Mouse (Mus musculus): ENCODE data around the gene Gm21905. TPM values are rescaled to one million over a fixed set of nuclear protein-coding genes. Genes with fewer than 3 reads are reported as not detected.

Gm21905 gene
- polyA plus RNA-seq, 1 experiment from 2014 or later: not detected

GRCm38 (mm10) chr5:67944074-67944785 lies 2.0 kb downstream of the Gm21905 start:
- H3K27ac ChIP-seq (ENCODE audit: low read depth, low read length): no peak overlapping the region
- no peaks in the 10 kb centered on the region for H3K27me3 ChIP-seq (ENCODE audit: control insufficient read depth, insufficient read depth, low read length)
- no peak overlapping the region for H3K4me3 ChIP-seq (ENCODE audit: low read length)
- 83% methylated on average over 1 of the region's 1 CpGs for WGBS
- no peaks in the 10 kb centered on the region for H3K4me1 ChIP-seq (ENCODE audit: control insufficient read depth, insufficient read depth, low read length)
- no peak overlapping the region for H3K9ac ChIP-seq (ENCODE audit: low read depth, low read length)
- no peak overlapping the region for H3K4me2 ChIP-seq (replicated peaks; ENCODE audit: low read depth, low read length)
- H3K9me3 ChIP-seq (ENCODE audit: control insufficient read depth, low read length): no peaks in the 10 kb centered on the region
- no peak for ATAC-seq (ENCODE audit: low FRiP score, low TSS enrichment)
- no peaks in the 10 kb centered on the region for H3K36me3 ChIP-seq (ENCODE audit: control insufficient read depth, insufficient read depth, low read length)

- Histone ChIP-seq H3K4me1 (ENCODE audit: control insufficient read depth, insufficient read depth, low read length) (no peaks in the 10 kb centered on the region), H3K36me3 (ENCODE audit: control insufficient read depth, insufficient read depth, low read length) (no peaks in the 10 kb centered on the region), H3K27ac (ENCODE audit: low read depth, low read length) (no peak overlapping the region), H3K4me3 (ENCODE audit: low read length) (no peak overlapping the region), H3K9me3 (ENCODE audit: control insufficient read depth, low read length) (no peaks in the 10 kb centered on the region), H3K27me3 (ENCODE audit: control insufficient read depth, insufficient read depth, low read length) (no peaks in the 10 kb centered on the region), H3K9ac (ENCODE audit: low read depth, low read length) (no peak overlapping the region), H3K4me2 (replicated peaks; ENCODE audit: low read depth, low read length) (no peak overlapping the region)
- no peak for ATAC-seq (ENCODE audit: low FRiP score, low TSS enrichment)
- WGBS: 42% methylated on average over 2 of the region's 2 CpGs
Observed at GRCm38 (mm10) chr5:67943199-67943598, 3.0 kb downstream of the Gm21905 start.

GRCm38 (mm10) chr5:67941369-67941768 lies 4.9 kb downstream of the Gm21905 start, which contains the start of gene Gm5108:
Gene Gm5108, plus strand, starts transcription at chr5:67941669.
- no peak within 1 kb of the TSS for H3K4me2 ChIP-seq (replicated peaks; ENCODE audit: low read depth, low read length)
- no peak within 1 kb of the TSS for H3K27ac ChIP-seq (ENCODE audit: low read depth, low read length)
- H3K4me1 ChIP-seq (ENCODE audit: control insufficient read depth, insufficient read depth, low read length): no peaks in the 10 kb centered on the region
- H3K4me3 ChIP-seq (ENCODE audit: low read length): no peak within 1 kb of the TSS
- no peaks in the 10 kb centered on the region for H3K27me3 ChIP-seq (ENCODE audit: control insufficient read depth, insufficient read depth, low read length)
- H3K9ac ChIP-seq (ENCODE audit: low read depth, low read length): no peak within 1 kb of the TSS
- H3K9me3 ChIP-seq (ENCODE audit: control insufficient read depth, low read length): no peaks in the 10 kb centered on the region
- ATAC-seq (ENCODE audit: low FRiP score, low TSS enrichment): no peak
- H3K36me3 ChIP-seq (ENCODE audit: control insufficient read depth, insufficient read depth, low read length): no peaks in the 10 kb centered on the region
- 85% methylated on average over 2 of the region's 2 CpGs for WGBS

GRCm38 (mm10) chr5:67931623-67932022 lies 14.6 kb downstream of the Gm21905 start:
- no peaks in the 10 kb centered on the region for H3K36me3 ChIP-seq (ENCODE audit: control insufficient read depth, insufficient read depth, low read length)
- no peak for ATAC-seq (ENCODE audit: low FRiP score, low TSS enrichment)
- WGBS: 13% methylated on average over 2 of the region's 2 CpGs
- H3K4me2 ChIP-seq (replicated peaks; ENCODE audit: low read depth, low read length): no peak overlapping the region
- H3K27ac ChIP-seq (ENCODE audit: low read depth, low read length): no peak overlapping the region
- no peak overlapping the region for H3K4me3 ChIP-seq (ENCODE audit: low read length)
- no peaks in the 10 kb centered on the region for H3K4me1 ChIP-seq (ENCODE audit: control insufficient read depth, insufficient read depth, low read length)
- H3K9ac ChIP-seq (ENCODE audit: low read depth, low read length): no peak overlapping the region
- H3K9me3 ChIP-seq (ENCODE audit: control insufficient read depth, low read length): no peaks in the 10 kb centered on the region
- no peaks in the 10 kb centered on the region for H3K27me3 ChIP-seq (ENCODE audit: control insufficient read depth, insufficient read depth, low read length)

- no peak for ATAC-seq (ENCODE audit: low FRiP score, low TSS enrichment)
- Histone ChIP-seq H3K27me3 (ENCODE audit: control insufficient read depth, insufficient read depth, low read length) (no peaks in the 10 kb centered on the region), H3K4me1 (ENCODE audit: control insufficient read depth, insufficient read depth, low read length) (no peaks in the 10 kb centered on the region), H3K4me3 (ENCODE audit: low read length) (no peak overlapping the region), H3K9me3 (ENCODE audit: control insufficient read depth, low read length) (no peaks in the 10 kb centered on the region), H3K27ac (ENCODE audit: low read depth, low read length) (no peak overlapping the region), H3K9ac (ENCODE audit: low read depth, low read length) (no peak overlapping the region), H3K4me2 (replicated peaks; ENCODE audit: low read depth, low read length) (no peak overlapping the region), H3K36me3 (ENCODE audit: control insufficient read depth, insufficient read depth, low read length) (no peaks in the 10 kb centered on the region)
- WGBS: 40% methylated on average over 4 of the region's 4 CpGs
Observed at GRCm38 (mm10) chr5:67930584-67930983, 15.6 kb downstream of the Gm21905 start.

GRCm38 (mm10) chr5:67904555-67904954 lies 41.7 kb downstream of the Gm21905 start:
- H3K27ac ChIP-seq (ENCODE audit: low read depth, low read length): no peak overlapping the region
- H3K4me2 ChIP-seq (replicated peaks; ENCODE audit: low read depth, low read length): no peak overlapping the region
- H3K36me3 ChIP-seq (ENCODE audit: control insufficient read depth, insufficient read depth, low read length): no peaks in the 10 kb centered on the region
- H3K4me1 ChIP-seq (ENCODE audit: control insufficient read depth, insufficient read depth, low read length): no peaks in the 10 kb centered on the region
- no peak overlapping the region for H3K4me3 ChIP-seq (ENCODE audit: low read length)
- no peaks in the 10 kb centered on the region for H3K9me3 ChIP-seq (ENCODE audit: control insufficient read depth, low read length)
- H3K9ac ChIP-seq (ENCODE audit: low read depth, low read length): no peak overlapping the region
- 66% methylated on average over 2 of the region's 2 CpGs for WGBS
- ATAC-seq (ENCODE audit: low FRiP score, low TSS enrichment): no peak
- no peaks in the 10 kb centered on the region for H3K27me3 ChIP-seq (ENCODE audit: control insufficient read depth, insufficient read depth, low read length)

- no peaks in the 10 kb centered on the region for H3K36me3 ChIP-seq (ENCODE audit: control insufficient read depth, insufficient read depth, low read length)
Observed at GRCm38 (mm10) chr5:67898921-67899320, 47.3 kb downstream of the Gm21905 start.

GRCm38 (mm10) chr5:67884422-67885210 lies 61.6 kb downstream of the Gm21905 start:
- Histone ChIP-seq H3K9me3 (ENCODE audit: control insufficient read depth, low read length) (no peaks in the 10 kb centered on the region), H3K27ac (ENCODE audit: low read depth, low read length) (no peak overlapping the region), H3K27me3 (ENCODE audit: control insufficient read depth, insufficient read depth, low read length) (no peaks in the 10 kb centered on the region), H3K4me3 (ENCODE audit: low read length) (no peak overlapping the region), H3K9ac (ENCODE audit: low read depth, low read length) (no peak overlapping the region), H3K4me2 (replicated peaks; ENCODE audit: low read depth, low read length) (no peak overlapping the region), H3K4me1 (ENCODE audit: control insufficient read depth, insufficient read depth, low read length) (no peaks in the 10 kb centered on the region), H3K36me3 (ENCODE audit: control insufficient read depth, insufficient read depth, low read length) (no peaks in the 10 kb centered on the region)
- 82% methylated on average over 9 of the region's 9 CpGs for WGBS
- ATAC-seq (ENCODE audit: low FRiP score, low TSS enrichment): no peak

More at GRCm38 (mm10) chr5:67898921-67899320, 47.3 kb downstream of the Gm21905 start:
- H3K4me3 ChIP-seq (ENCODE audit: low read length): no peak overlapping the region
- no peaks in the 10 kb centered on the region for H3K4me1 ChIP-seq (ENCODE audit: control insufficient read depth, insufficient read depth, low read length)
- no peak overlapping the region for H3K4me2 ChIP-seq (replicated peaks; ENCODE audit: low read depth, low read length)
- no peaks in the 10 kb centered on the region for H3K27me3 ChIP-seq (ENCODE audit: control insufficient read depth, insufficient read depth, low read length)
- no peaks in the 10 kb centered on the region for H3K9me3 ChIP-seq (ENCODE audit: control insufficient read depth, low read length)
- ATAC-seq (ENCODE audit: low FRiP score, low TSS enrichment): no peak
- no peak overlapping the region for H3K27ac ChIP-seq (ENCODE audit: low read depth, low read length)
- 87% methylated on average over 1 of the region's 1 CpGs for WGBS
- no peak overlapping the region for H3K9ac ChIP-seq (ENCODE audit: low read depth, low read length)

- Histone ChIP-seq H3K4me1 (ENCODE audit: control insufficient read depth, insufficient read depth, low read length) (no peaks in the 10 kb centered on the region), H3K36me3 (ENCODE audit: control insufficient read depth, insufficient read depth, low read length) (no peaks in the 10 kb centered on the region), H3K9me3 (ENCODE audit: control insufficient read depth, low read length) (no peaks in the 10 kb centered on the region), H3K9ac (ENCODE audit: low read depth, low read length) (no peak overlapping the region), H3K4me2 (replicated peaks; ENCODE audit: low read depth, low read length) (no peak overlapping the region), H3K27ac (ENCODE audit: low read depth, low read length) (no peak overlapping the region), H3K4me3 (ENCODE audit: low read length) (no peak overlapping the region), H3K27me3 (ENCODE audit: control insufficient read depth, insufficient read depth, low read length) (no peaks in the 10 kb centered on the region)
- ATAC-seq (ENCODE audit: low FRiP score, low TSS enrichment): no peak
- WGBS: 40% methylated on average over 1 of the region's 1 CpGs
Observed at GRCm38 (mm10) chr5:67883564-67884171, 62.6 kb downstream of the Gm21905 start.

Data from kidney, embryonic 14.5 days (tissue).